Mouse (Mus musculus) c-Kit-positive CD71-positive TER-119-negative erythroid progenitor cells, embryonic 14.5 days (primary cell): ENCODE results near the gene Susd1.

Source experiments
- DNase-seq: peaks from one replicate; pipeline ENCODE4 v3.0.0-alpha.2; 2013; ENCODE audit warnings: low read depth

The Susd1 gene

DNA sequence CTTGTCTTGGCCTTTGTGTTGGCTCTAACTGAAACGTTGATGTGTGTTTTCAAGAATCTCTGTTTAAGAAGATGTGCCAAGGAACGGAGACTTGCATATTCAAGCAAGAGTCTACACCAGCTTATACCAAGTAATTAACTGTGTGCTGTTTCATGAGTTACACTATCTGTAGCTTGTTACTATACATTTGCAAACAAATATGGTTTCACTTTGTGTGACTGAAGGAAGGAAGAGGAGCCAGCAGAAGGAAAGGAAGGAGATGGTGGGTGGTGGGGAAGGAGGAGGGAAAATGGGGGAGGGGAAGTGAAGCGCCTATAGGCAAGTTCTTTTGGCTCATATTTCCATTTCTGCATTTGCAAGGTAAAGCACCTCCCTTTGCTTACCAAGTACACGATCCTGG, 58.0 kb downstream of the Susd1 start:
- no peak for DNase-seq

DNA sequence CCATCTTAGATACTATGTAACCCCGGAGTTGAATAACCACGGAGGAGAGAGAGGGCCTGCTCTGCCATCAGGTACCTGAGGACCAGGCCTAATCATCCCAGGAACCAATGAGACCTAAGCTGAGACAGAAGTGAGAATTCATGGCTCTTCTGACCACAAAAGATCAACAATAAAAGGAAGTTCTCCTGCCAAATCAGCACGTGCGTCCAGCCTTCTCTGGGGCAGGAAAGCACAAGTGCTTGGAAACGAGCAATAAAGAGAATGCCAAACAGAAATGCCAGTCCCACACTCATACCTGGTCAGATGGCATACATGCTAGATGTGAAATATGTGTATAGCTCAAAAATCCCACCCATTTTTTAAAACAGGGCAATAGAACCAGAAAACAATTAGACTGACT, 58.6 kb downstream of the Susd1 start:
- no peak for DNase-seq

DNA sequence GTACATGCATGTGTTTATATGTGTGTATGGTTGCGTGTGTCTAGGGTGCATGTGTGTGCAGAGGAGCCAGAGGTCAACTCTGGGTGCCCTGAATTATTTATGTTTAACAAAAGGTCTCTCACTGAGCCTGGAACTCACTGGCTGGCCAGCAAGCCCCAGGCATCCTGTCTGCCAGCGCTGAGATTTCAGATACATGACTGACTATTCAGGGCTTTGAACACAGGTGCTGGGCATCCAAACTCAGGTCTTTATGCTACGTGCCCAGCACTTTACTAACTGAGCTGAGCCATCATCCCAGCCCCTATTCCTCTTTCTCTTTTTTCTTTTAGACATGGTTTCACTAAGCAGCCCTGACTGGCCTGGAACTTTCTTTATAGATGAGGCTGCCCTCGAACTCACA, 59.8 kb downstream of the Susd1 start:
- DNase-seq, result no peak

DNA sequence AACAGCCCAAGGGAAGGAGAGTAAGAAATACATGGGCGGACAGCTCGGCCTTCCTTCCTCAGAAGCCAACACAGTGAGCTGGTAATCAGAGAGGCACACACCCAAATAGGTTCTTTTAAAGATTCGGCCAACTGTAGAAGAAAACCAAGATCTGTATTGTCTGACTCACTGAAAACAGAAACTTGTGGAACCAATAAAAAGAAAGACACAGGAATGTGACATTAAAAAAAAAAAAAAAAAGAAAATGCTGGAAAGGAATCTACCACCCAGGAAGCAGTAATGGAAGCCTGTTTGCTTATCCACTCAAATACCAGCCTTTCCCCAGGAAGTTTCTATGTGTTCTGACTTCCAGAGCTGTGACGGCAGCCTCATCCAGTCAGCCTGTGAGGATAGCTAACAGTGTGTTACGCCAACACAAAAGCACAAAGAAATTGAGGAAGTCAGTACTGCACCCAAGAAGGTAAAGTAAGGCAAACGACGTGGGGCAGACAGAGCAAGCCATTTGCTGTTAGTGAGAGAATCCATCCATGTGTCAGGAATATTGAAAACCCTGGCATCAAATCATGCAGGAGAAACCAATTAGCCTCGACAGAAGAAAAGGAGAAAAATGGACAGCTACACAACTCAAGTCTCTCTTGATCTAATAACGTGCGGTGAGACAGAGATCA, 64.0 kb downstream of the Susd1 start:
- DNase-seq, result no peak

DNA sequence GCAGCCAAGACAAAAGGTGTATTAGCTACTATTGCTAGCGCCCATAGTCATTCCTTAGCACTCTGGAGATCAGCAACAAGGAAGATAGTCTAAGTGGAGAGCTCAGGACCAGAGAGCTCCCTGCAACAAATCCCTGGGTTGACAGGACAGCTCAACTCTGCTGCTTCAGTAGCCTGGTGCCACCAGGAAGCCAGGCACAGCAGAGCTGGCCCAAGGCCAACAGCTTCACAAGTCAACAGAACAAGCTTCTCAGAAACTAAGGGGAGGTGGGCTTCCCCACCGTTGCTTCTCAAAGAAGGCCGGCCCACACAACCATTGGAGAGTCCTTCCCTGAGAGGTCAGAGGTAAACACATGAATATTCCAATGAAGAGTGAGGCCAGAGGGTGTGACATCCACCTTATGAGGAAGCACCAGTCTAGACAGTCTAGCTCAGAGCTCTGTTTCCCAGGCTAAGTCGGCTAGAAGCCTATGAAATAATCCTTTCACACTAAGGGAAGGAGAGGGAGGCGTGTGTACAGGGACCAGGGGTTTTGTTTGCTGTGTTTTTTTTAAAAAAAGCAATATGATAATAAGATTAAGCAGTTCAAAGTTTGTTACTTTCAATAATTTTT, 65.8 kb downstream of the Susd1 start:
- no peak for DNase-seq

DNA sequence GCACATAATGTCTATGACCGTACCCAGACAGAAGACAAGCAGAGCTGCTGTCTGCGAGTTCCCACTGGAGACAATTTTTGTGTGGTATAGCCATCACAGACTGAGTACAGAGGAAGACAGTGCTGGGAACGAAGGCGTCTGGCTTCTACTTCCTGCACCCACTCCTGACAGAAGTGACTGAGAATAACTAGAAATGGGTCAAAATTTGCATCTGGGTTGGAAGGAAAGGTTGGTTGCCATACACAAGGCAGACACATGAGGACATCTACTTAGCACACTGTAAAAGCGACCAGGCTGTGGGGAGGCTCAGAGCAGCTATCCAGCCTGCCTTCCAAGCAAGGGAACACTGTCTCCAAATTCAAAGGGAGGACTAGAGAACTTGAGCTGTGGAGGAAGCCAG, 66.5 kb downstream of the Susd1 start:
- no peak for DNase-seq

DNA sequence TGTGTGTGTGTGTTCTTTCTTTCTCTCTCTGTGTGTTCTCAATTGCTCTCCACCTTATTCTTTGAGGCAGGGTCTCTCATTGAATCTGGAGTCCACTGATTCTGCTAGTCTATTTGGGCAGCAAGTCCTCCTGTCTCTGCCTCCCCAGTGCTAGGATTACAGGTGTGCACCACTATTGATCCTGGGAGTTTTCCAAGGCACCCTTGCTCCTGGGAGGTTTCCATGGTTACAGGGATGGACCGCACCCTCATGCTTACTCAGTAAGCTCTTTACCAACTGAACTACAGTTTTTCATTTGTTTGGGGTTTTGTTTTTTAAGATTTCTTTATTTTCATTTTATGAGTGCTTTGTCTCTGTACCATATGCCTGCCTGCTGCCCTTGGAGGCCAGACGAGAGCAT, 68.5 kb downstream of the Susd1 start:
- no peak for DNase-seq

DNA sequence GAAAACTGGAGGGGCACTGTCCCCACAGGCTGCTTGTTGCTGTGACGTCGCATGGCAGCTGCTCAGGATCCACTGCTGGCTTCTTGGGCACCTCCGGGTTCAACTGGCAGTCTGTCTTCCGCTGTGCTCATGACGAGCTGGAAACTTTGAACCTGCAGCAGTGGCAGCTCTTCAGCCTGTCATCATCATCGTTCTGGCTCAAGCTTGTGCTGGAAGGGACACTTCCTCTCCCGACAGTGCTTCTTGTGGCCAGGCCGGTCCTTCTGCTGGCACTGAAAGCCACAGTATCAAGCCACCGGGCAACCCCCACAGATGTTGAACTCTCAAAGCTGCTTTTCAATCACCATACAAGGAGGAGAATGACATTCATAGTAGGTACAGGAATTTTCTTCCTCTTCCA, 70.3 kb downstream of the Susd1 start:
- no peak for DNase-seq

DNA sequence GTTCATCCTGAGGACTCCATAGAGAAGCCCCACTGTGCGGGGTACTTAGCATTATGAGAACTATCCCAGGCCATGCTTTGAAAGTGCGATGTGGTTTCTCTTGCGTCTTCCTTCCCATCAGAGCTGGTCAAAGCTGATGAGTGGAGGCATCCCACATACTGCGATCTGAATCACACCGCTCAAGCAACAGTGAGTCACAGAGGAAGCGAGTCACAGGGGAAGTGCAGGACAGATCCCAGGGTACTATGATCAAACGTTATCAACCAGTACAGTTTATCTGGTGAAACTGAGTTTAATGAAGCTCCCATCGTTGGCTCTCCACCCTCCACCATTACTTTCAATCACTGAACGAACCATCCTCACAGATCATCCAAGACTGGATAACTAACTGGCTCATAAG, 72.2 kb downstream of the Susd1 start:
- no peak for DNase-seq

DNA sequence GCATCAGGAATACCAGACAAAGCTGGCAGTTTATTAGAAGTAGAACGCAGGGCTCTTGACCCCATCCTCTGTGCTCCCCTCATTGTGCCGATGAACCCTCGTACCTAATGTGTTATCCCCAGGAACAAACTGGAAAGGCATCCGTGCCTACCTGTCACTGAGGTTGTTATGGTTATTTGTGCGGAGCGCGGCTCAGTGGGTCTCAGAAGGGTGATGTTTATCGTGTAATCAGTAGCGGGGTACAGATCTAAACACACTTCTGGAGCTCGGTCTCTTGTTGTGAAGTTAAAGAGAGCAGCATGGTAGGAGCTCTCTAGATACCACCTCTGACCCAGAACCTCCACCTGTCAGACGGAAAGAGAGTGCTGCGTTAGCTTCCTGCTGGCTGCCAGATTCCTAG, 72.9 kb downstream of the Susd1 start:
- no peak for DNase-seq

DNA sequence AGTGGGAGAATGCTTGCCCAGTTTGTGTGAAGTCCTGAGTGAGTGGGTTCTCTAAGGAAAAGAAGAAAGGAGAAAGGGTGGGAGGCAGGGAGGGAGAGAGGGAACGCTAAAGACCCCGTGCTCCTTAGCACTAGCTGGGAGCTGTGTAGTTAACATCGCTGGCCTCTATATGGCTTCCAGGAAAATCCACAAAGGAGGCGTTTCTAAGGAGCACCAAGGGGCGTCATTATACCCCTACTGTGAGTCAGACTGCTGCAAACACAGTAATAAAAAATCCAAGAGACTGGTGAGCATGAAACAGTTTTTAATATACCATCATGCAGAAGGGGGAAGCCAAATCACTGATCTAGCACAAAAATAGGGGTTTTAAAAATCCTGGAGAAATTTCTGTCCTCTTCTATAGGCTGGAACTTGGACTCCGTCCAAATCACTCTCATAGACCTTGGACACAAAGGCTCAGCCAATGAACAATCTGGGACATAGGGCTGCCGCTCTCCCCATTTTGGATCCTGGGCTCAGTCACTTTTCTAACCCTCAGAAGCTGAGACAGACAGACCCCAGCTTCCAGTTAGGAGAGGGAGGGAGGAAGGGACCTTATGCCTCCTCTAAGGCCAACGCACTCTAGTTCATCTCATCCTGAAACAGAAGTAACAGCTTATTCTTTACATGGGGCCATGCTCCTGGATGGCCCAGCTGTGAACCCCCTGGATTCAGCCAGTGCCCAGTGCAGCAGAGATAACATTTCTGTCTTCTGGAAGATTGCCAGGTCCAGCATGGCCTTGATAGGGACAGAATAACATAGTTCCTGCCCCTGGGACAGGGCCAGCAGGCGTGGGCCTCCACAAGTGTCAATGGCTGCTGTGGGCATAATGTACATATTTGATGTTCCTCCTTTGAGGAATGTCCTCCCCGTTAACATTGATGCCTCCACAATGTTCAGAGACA, 73.9 kb downstream of the Susd1 start:
- DNase-seq, result no peak

DNA sequence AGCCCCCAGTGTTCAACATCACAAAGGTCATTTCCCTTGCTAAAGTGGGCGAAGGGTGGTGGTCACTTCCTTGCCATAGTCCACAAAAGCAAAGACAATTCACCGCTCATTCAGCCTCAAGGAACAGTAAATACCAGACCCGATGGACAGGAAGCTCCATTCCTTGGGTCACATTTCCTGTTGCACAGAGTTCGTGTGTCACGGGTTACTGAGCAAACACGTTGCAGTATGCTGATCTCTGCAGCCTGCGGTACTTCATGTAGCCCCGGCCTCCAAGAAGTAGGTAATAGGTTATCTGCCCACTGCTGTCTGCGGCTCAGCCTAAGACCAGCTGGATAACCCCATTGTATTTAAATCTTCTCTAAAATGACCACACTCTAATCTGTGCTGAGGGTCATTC, 75.4 kb downstream of the Susd1 start:
- DNase-seq, result no peak

DNA sequence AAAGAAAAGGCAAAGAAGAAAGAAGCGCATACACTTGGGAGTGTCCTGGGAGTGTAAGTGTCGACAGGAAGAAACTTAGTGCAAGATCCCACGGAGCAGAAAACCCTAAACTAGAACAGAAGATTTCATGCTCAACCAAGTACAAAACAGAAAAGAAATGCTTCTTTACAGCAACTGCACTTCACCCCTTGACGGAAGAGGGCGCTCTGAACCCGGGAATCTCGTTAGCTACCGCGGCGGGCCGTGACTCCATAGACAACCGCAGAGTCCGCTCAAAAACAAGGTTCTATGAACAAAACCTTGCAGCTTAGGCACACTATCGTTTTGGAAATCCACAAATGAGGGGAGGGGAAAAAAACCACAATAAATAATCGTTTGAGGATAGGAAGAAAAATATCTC, 77.7 kb downstream of the Susd1 start:
- peak; percentile 71 for DNase-seq

DNA sequence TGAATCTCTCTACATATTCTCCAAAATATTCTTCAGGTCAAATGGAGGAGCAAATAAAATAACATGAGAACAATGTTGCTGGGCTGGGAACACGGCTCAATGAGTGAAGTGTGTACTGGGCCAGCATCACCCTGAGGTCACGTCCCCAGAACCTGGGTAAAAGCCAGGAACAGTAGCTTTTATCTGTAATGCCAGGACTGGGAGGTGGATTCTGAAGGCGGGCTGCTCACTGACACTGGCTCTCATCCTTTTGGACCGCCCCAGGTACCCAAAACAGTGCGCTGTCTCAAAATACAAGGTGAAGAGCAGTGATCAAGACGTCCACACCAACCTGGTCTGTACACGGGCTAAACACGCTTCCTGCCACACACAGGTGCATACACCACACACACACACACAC, 78.5 kb downstream of the Susd1 start:
- DNase-seq, result no peak

DNA sequence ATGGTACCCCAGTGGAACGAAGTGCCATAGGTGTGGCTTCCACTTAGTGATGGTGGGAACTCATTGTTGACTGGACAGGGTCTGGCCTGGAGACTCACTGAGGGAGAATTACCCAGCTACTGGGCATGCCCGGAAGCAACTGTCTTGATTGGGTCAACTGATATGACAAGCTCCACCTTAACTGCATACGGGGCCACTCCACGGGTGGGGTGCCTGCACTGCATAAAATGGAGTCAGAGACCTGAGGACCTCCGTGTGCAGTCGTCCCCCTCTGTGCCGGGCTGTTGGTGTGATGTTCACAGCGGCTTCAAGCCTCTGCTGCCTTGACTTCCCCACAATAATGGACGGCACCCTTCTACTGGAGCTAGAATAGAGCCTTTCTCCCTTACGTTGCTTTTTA, 79.5 kb downstream of the Susd1 start:
- DNase-seq, result no peak

DNA sequence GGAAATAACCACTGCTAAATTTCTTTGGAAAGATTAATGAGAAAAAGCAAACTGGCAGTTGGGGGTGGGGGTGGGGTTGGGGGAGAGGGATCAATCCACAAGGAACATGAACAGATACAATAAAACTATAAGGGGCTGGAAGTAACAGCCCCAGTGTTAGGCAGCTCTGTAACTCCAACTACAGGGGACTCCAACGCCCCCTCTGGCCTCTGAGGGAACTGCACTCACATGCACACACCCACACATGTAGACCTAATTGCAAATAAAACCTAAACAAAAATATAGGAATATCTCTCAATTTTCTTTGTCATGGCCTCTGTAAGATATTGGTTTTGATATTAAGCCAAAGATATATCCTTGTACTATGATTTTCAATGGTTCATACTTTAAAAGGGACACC, 83.0 kb downstream of the Susd1 start:
- DNase-seq, result no peak

DNA sequence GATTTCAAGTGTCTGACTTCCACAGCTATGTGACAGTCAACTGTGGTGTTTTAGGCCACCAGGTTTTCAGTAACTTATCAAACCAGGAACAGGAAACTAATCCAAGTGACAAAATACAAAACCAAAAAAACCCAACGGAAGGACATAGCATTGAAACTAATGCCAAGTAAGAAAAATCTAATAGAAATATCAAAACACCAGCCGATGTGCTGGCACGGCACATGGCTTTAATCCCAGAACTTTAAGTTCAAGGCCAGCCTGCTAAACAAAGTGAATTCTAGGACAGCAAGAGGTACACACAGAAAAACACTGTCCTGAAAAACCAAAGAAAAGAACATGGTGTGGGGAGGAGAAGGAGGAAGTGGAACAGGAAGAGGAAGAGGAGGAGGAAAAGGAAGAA, 83.8 kb downstream of the Susd1 start:
- DNase-seq, result no peak

DNA sequence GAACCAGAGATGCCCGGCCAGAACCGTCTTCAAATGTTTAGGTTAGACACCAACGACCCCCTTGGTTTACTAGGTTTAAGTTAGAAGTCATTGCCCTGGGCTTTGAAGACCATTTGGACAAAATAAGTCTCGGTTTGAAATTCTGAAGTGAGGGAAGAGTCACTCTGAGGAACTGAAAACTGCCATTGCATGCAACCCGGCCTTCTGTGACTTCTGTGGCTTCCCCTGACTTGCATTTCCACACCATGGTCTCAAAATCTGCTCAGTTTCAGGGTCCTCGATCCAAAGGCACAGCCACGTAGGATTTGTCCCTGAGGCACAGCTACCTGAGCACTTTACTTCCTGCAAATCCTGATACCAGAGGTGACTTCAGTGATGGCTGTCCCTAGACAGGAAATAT, 86.5 kb downstream of the Susd1 start:
- no peak for DNase-seq

DNA sequence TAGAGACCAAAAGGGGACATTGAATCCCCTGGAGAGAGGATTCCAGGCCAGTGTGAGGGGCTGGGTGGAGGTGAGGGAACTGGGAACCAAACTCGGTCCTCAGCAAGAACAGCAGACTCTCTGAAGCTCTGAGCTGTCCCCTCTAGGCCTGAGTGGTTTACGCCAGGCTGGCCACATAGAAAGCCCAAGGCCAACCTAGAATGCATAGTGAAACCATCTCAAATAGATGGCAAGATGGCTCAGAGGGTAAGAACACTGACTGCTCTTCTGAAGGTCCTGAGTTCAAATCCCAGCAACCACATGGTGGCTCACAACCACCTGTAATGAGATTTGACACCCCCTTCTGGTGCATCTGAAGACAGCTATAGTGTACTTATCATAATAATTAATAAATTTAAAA, 88.1 kb downstream of the Susd1 start:
- DNase-seq, result no peak

DNA sequence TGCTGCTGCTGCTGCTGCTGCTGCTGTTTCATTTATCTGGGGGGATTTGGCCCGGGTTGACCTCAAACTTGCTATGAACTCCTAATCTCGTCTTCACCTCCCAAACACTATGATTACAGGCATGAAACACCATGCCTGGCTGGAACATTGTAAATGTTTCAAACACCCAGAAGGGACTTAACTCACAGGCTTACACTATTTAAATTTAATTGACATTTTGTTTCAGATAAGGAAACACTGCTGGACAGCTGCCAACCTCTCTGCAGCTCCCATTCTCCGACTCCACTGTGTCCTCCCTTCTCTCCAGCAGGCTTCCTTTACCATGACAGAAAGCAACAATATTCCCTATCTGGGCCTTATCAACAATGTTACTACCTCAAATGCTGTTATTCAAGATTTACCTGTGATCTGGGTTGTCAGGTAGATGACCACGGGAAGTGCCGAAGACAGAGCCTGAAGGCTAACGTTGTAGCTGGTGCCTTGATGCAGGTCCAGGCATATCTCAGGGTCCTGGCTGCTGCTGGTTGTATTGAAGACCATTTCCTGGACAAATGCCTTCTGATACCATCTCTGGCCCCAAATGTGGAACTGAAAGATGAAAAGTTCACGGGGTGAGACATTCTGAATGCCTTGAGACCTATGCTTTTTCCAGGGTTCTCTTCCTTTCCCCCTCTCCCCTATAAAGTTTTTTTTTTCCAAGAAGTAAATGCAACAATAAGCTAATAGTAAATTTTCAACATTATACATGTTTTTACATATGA, 88.8 kb downstream of the Susd1 start:
- DNase-seq, result no peak

DNA sequence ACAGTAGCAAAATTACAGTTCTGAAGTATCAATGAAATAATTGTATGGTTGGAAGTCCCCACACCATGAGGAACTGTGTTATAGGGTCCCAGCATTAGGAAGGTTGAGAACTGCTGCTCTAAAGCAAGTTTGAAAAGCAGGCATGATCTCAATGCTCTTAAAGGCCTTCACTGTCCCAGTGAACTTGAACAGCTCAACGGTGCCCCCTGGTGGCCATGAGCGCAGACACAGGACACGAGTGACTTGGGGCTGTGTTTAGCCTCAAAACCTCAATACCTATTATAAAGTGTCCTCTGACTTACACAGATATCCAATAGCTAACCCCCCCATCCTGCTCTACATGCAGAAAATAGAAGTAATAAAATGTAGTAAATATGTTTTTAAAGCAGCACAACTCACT, 97.7 kb downstream of the Susd1 start:
- DNase-seq, result peak; percentile 85

DNA sequence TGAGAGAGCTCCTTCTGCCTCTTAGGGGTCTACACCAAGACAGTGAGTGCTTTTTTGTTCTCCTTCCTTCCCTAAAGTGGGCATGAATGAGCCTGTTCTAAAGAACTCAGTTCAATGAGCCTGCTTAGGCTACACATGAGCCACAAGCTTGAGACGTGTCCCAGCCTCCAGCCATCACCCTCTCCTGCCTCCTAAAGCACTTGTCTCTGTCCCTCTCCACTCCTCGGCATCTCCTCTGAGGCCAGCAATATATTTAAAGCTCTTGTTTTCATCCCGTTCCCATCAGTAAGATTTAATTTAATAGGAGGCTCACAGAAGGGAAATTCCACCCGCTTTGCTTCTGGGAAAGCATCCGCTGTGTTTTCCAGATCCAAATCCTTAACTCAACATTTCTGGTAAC, 98.4 kb downstream of the Susd1 start:
- no peak for DNase-seq
